Mouse (Mus musculus) olfactory bulb, adult 2 months (tissue): ENCODE data around the gene Ak5.

ENCODE experiments used
- CTCF ChIP-seq: fragments of 200-500 bp; IDR thresholded peaks from 2 replicates; pipeline ENCODE4 v1.5.1; 2012; ENCODE audit warnings: low read depth, mild to moderate bottlenecking, low read length, moderate library complexity; ENCODE audit not compliant: insufficient read depth
- POLR2A ChIP-seq: fragments of 200-500 bp; IDR thresholded peaks from 2 replicates; pipeline ENCODE4 v1.6.1; 2012; ENCODE audit warnings: mild to moderate bottlenecking, low read depth, low read length, moderate library complexity; ENCODE audit not compliant: insufficient read depth

DNA sequence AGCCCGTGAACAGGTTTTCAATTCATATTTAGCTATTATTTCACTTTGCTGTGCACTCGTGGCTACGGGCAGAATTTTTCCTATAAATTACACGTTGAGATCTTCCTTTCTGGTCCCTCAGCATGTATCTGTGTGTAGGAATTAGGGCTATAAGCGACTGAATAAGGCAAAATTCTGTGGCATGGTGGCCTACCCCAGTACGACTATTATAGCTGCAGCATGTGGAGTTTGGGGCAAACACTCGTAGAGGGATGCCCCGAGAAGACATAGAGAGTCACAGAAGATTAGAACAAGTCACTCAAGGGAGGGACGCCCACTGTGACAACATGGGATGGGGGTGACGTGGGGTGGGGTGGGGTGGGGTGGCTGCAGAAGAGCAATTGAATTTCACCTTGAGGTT lies 110.1 kb downstream of the Ak5 start:
- no peak for TF ChIP-seq CTCF
- no peak for TF ChIP-seq POLR2A
